Comparison of ENCODE assay signal across 21 mouse cellular contexts in genomic region chr9:92360691-92361310, GRCm38 (mm10). TPM values are rescaled to one million over a fixed set of nuclear protein-coding genes. Genes with fewer than 3 reads are reported as not detected.
"Had no signal": no experiment of that assay in that cellular context is flagged by ENCODE, and none has a peak within 500 bp of the region (broad histone marks: within the 10 kb centered on the region; RNA-seq: fewer than 3 reads in every experiment).

No protein-coding gene starts in this region.

- DNase-seq: kidney, adult 8-10 months; kidney, postnatal 25 days; lung, embryonic 14.5 days; lung, postnatal 10 days; lung, postnatal 4 days; right cerebral cortex, postnatal 14 days; thymus, postnatal 4 days had no signal

- H3K9ac ChIP-seq: limb, embryonic 15.5 days; liver, embryonic 12.5 days; lung, embryonic 14.5 days; stomach, embryonic 15.5 days had no signal

- H3K4me3 ChIP-seq: left cerebral cortex, adult 2 months; limb, embryonic 15.5 days; liver, embryonic 12.5 days; stomach, embryonic 15.5 days had no signal

- H3K27ac ChIP-seq: left cerebral cortex, adult 2 months; limb, embryonic 15.5 days; liver, embryonic 12.5 days; stomach, embryonic 15.5 days had no signal

- H3K9me3 ChIP-seq: limb, embryonic 15.5 days; liver, embryonic 12.5 days; stomach, embryonic 15.5 days had no signal

- H3K36me3 ChIP-seq: limb, embryonic 15.5 days; liver, embryonic 12.5 days; stomach, embryonic 15.5 days had no signal

- H3K4me1 ChIP-seq: limb, embryonic 15.5 days; liver, embryonic 12.5 days; stomach, embryonic 15.5 days had no signal

- H3K4me2 ChIP-seq: limb, embryonic 15.5 days; liver, embryonic 12.5 days; lung, embryonic 14.5 days; midbrain, embryonic 11.5 days; stomach, embryonic 15.5 days had no signal

- H3K27me3 ChIP-seq: limb, embryonic 15.5 days; liver, embryonic 12.5 days; stomach, embryonic 15.5 days had no signal

- ATAC-seq: liver, embryonic 12.5 days; midbrain, embryonic 16.5 days had no signal

RNA-seq across cellular contexts. Expression of gene 1700057G04Rik, which starts 51.6 kb away (rescaled TPM):
- total RNA-seq: layer of hippocampus, postnatal 25 days; left cerebral cortex, adult 2 months; left cerebral cortex, postnatal 14 days; megakaryocyte, adult 5-6 weeks; neutrophil, adult 5-6 weeks had no signal
- polyA plus RNA-seq: kidney, embryonic 16.5 days; limb, embryonic 11.5 days; limb, embryonic 15.5 days; liver, embryonic 12.5 days; liver, embryonic 16.5 days; lung, embryonic 14.5 days; midbrain, embryonic 11.5 days; midbrain, embryonic 16.5 days; spleen, adult 2 months; stomach, embryonic 15.5 days had no signal
